Mouse (Mus musculus) liver, embryonic 11.5 days (tissue): ENCODE results near the gene Olfr1342. TPM values are rescaled to one million over a fixed set of nuclear protein-coding genes. Genes with fewer than 3 reads are reported as not detected.

Experiments used
- ATAC-seq: fragments of 200-750 bp; cut with Nextera tagmentation; replicated peaks from 2 replicates; pipeline ENCODE4 v1.8.0; 2017; ENCODE audit warnings: moderate number of reproducible peaks, mild to moderate bottlenecking, moderate TSS enrichment, moderate library complexity; ENCODE audit not compliant: low FRiP score
- DNase-seq: peaks from one replicate; pipeline ENCODE4 v3.0.0-alpha.2; 2017; ENCODE audit warnings: low spot score
- H3K27ac ChIP-seq: fragments of 300-500 bp; sonication (generic); 2 replicates; pipeline ENCODE4 v1.5.1; 2014; ENCODE audit warnings: mild to moderate bottlenecking, low read depth, low read length, control low read depth
- H3K27me3 ChIP-seq: fragments of 300-500 bp; sonication (generic); replicated peaks from 2 replicates; pipeline ENCODE4 v1.6.1; 2014; ENCODE audit warnings: low read length, mixed read lengths; ENCODE audit not compliant: control insufficient read depth, insufficient read depth
- H3K36me3 ChIP-seq: fragments of 300-500 bp; sonication (generic); 2 replicates; pipeline ENCODE4 v1.6.1; 2014; ENCODE audit warnings: mild to moderate bottlenecking, low read length, moderate library complexity, mixed read lengths; ENCODE audit not compliant: control insufficient read depth, insufficient read depth
- H3K4me1 ChIP-seq: fragments of 300-500 bp; sonication (generic); replicated peaks from 2 replicates; pipeline ENCODE4 v1.6.1; 2014; ENCODE audit warnings: low read length, mixed read lengths; ENCODE audit not compliant: control insufficient read depth, insufficient read depth
- H3K4me2 ChIP-seq: fragments of 300-500 bp; sonication (generic); 2 replicates; pipeline ENCODE4 v1.6.1; 2014; ENCODE audit warnings: mild to moderate bottlenecking, control low read depth, moderate library complexity
- H3K4me3 ChIP-seq: fragments of 300-500 bp; sonication (generic); 2 replicates; pipeline ENCODE4 v1.5.1; 2014; ENCODE audit warnings: low read depth, low read length, control low read depth
- H3K9ac ChIP-seq: fragments of 300-500 bp; sonication (generic); 2 replicates; pipeline ENCODE4 v1.6.1; 2014; ENCODE audit warnings: low read depth, low read length, control low read depth
- H3K9me3 ChIP-seq: fragments of 300-500 bp; sonication (generic); 2 replicates; pipeline ENCODE4 v1.6.1; 2016; ENCODE audit warnings: low read length, inconsistent platforms, mixed read lengths; ENCODE audit not compliant: control insufficient read depth
- WGBS: fragments of 180-500 bp; shearing (Covaris S2); extraction: QIAGEN DNeasy Blood & Tissue Kit; methylation state at CpG from one replicate; pipeline ENCODE4 v1.1.7; 2014; 5-methylcytosine and 5-hydroxymethylcytosine counted together
- polyA plus RNA-seq: library from polyadenylated mRNA; unstranded; fragments of >200 nt; fragmentation: Nextera tagmentation; extraction: Ambion mirVana; gene quantifications from 2 replicates; pipeline ENCODE4 v1.2.1, GENCODE M21; 2014

Olfr1342 gene
- polyA plus RNA-seq, 1 experiment from 2014 or later: not detected

- no peak for DNase-seq
- Histone ChIP-seq H3K27ac (no peak overlapping the region), H3K27me3 (no peaks in the 10 kb centered on the region), H3K4me1 (no peaks in the 10 kb centered on the region), H3K9ac (no peak overlapping the region), H3K9me3 (no peaks in the 10 kb centered on the region), H3K4me2 (no peak overlapping the region), H3K4me3 (no peak overlapping the region), H3K36me3 (no peaks in the 10 kb centered on the region)
- no peak for ATAC-seq
- WGBS: 70% methylated on average over 5 of the region's 5 CpGs
Observed at GRCm38 (mm10) chr4:118708086-118708485, 15.5 kb upstream of the Olfr1342 start.

- DNase-seq (no peak), ATAC-seq (no peak)
- Histone ChIP-seq H3K4me3 (no peak within 1 kb of the TSS), H3K9me3 (no peaks in the 10 kb centered on the region), H3K36me3 (no peaks in the 10 kb centered on the region), H3K27ac (no peak within 1 kb of the TSS), H3K4me2 (no peak within 1 kb of the TSS), H3K4me1 (no peaks in the 10 kb centered on the region), H3K27me3 (no peaks in the 10 kb centered on the region), H3K9ac (no peak within 1 kb of the TSS)
- WGBS: 73% methylated on average over 3 of the region's 3 CpGs
Observed at GRCm38 (mm10) chr4:118703223-118703622, 10.7 kb upstream of the Olfr1342 start, which contains the start of gene Olfr1341. Gene Olfr1341, plus strand, starts transcription at chr4:118703523.

GRCm38 (mm10) chr4:118693812-118694211 is 1.3 kb upstream of the Olfr1342 start:
- no peak overlapping the region for H3K27ac ChIP-seq
- no peaks in the 10 kb centered on the region for H3K4me1 ChIP-seq
- no peaks in the 10 kb centered on the region for H3K27me3 ChIP-seq
- 49% methylated on average over 2 of the region's 2 CpGs for WGBS
- ATAC-seq (no peak), DNase-seq (no peak)
- no peaks in the 10 kb centered on the region for H3K36me3 ChIP-seq
- no peak overlapping the region for H3K9ac ChIP-seq
- H3K9me3 ChIP-seq: no peaks in the 10 kb centered on the region
- no peak overlapping the region for H3K4me2 ChIP-seq
- H3K4me3 ChIP-seq: no peak overlapping the region

DNA sequence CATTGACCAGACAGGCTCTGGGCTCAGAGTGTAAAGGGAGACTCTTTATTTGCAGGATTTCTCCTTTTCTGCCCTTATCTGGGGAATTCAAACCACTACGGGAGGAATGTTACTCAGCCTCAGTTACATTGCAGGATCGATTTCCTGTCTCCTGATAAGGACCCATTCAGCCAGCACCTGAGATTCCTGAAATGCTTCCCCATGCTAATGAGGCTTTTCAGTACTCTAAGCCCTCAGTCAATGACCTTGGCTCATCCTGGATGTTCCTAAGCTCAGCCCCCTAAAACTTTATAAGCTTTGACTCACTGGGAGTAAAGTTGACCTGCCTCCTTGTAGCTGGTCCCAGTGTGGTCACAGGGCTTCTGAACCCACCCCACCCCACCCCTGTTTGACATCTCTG is 5.5 kb downstream of the Olfr1342 start:
- no peak for ATAC-seq
- H3K4me1 ChIP-seq: no peaks in the 10 kb centered on the region
- no peak overlapping the region for H3K9ac ChIP-seq
- H3K27ac ChIP-seq: no peak overlapping the region
- 10% methylated on average over 2 of the region's 2 CpGs for WGBS
- no peak overlapping the region for H3K4me2 ChIP-seq
- no peak for DNase-seq
- H3K4me3 ChIP-seq: no peak overlapping the region
- no peaks in the 10 kb centered on the region for H3K36me3 ChIP-seq
- H3K27me3 ChIP-seq: no peaks in the 10 kb centered on the region
- no peaks in the 10 kb centered on the region for H3K9me3 ChIP-seq

- Histone ChIP-seq H3K9ac (no peak within 1 kb of the TSS), H3K27me3 (no peaks in the 10 kb centered on the region), H3K4me3 (no peak within 1 kb of the TSS), H3K27ac (no peak within 1 kb of the TSS), H3K36me3 (no peaks in the 10 kb centered on the region), H3K4me2 (no peak within 1 kb of the TSS), H3K4me1 (no peaks in the 10 kb centered on the region), H3K9me3 (no peaks in the 10 kb centered on the region)
- no peak for ATAC-seq
- no peak for DNase-seq
Observed at GRCm38 (mm10) chr4:118658652-118659051, 33.9 kb downstream of the Olfr1342 start, which contains the start of gene Olfr62. Gene Olfr62, plus strand, starts transcription at chr4:118658952.

DNA sequence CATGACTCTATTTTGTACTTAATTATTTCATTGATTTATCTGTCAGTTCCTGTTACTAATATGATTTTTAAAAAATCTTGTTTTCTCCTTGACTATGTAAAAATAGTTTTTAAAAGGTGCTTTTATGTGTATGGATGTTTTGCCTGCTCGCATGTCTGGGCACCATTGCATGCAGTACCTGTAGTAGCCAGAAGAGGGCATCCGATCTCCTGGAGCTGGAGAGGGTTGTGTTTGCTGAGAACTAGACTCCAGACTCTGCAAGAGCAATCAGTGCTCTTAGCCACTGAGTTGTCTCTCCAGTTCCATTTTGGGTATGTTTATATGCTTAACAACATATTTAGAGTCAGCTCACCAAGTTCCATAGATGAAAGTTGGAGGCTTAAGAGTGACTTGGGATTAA is 47.3 kb downstream of the Olfr1342 start:
- H3K27ac ChIP-seq: no peak overlapping the region
- ATAC-seq (no peak), DNase-seq (peak; percentile 43)
- H3K4me1 ChIP-seq: no peaks in the 10 kb centered on the region
- no peaks in the 10 kb centered on the region; the same call in 1 of the 2 replicates for H3K27me3 ChIP-seq
- WGBS: 12% methylated on average over 2 of the region's 2 CpGs
- no peaks in the 10 kb centered on the region for H3K9me3 ChIP-seq
- no peak overlapping the region for H3K9ac ChIP-seq
- no peaks in the 10 kb centered on the region for H3K36me3 ChIP-seq
- no peak overlapping the region for H3K4me2 ChIP-seq
- no peak overlapping the region for H3K4me3 ChIP-seq

- ATAC-seq (no peak), DNase-seq (no peak)
- no peak overlapping the region for H3K27ac ChIP-seq
- H3K9ac ChIP-seq: no peak overlapping the region
- no peak overlapping the region for H3K4me3 ChIP-seq
- H3K9me3 ChIP-seq: no peaks in the 10 kb centered on the region
- no peaks in the 10 kb centered on the region for H3K4me1 ChIP-seq
- no peaks in the 10 kb centered on the region for H3K36me3 ChIP-seq
- no peak overlapping the region for H3K4me2 ChIP-seq
- H3K27me3 ChIP-seq: no peaks in the 10 kb centered on the region; the same call in 1 of the 2 replicates
- 46% methylated on average over 20 of the region's 20 CpGs for WGBS
Observed at GRCm38 (mm10) chr4:118642346-118643190, 50.0 kb downstream of the Olfr1342 start.
